Mouse (Mus musculus) common myeloid progenitor, adult 5-6 weeks (primary cell): ENCODE data around the gene Dnah11. TPM values are rescaled to one million over a fixed set of nuclear protein-coding genes. Genes with fewer than 3 reads are reported as not detected.

Source experiments
- ATAC-seq: replicated peaks from 2 replicates; pipeline ENCODE4 v1.8.0; 2016; ENCODE audit warnings: low read depth, mild to moderate bottlenecking, moderate TSS enrichment, inconsistent platforms; ENCODE audit not compliant: poor library complexity, severe bottlenecking
- total RNA-seq: library from RNA; stranded (forward); fragments of 200-1000, 187-1606 nt; gene quantifications from 2 replicates; pipeline ENCODE4 v1.2.3, GENCODE M21; 2017

The Dnah11 gene
- total RNA-seq, 1 experiment from 2014 or later: 0.32 TPM

DNA sequence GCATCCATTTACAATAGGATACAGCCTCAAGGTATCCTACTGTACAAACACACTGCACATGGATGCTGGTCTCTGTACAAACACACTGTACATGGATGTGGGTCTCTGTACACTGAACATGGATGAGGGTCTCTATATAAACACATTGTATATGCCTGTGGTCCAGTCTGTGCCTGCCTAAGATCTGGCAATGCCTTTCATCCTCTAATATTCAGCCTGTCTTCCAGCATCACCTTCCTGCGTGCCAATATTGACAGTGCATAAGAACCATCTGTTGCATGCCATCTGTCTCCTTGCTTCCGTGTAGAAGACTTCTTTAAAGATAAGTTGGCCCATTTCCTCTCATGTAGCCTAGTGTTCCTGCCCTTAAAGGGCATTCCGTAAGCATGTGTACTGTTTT lies 100.6 kb downstream of the Dnah11 start:
- ATAC-seq: no peak

DNA sequence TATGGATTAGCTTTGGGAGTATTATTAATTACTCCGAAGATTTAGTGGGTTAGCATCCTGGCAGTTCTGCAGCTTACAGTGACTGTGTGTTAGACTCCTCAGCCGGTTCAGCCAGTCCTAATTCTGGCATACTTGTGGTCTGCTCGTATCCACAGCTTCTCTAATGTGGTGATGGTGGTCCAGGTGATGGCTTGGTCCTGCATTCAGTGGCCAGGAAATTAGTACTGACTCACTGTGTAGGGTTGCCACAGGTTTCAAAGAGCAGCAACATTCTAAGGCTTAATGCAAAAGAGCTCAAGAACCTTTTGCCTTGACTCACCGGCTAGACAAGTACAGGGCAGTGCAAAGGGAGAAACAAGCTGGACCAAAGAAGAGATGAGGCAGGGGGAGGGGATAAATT lies 103.9 kb downstream of the Dnah11 start:
- no peak for ATAC-seq

- no peak for ATAC-seq
These were observed 113.6 kb downstream of the Dnah11 start for GRCm38 (mm10) chr12:118085291-118085690.

DNA sequence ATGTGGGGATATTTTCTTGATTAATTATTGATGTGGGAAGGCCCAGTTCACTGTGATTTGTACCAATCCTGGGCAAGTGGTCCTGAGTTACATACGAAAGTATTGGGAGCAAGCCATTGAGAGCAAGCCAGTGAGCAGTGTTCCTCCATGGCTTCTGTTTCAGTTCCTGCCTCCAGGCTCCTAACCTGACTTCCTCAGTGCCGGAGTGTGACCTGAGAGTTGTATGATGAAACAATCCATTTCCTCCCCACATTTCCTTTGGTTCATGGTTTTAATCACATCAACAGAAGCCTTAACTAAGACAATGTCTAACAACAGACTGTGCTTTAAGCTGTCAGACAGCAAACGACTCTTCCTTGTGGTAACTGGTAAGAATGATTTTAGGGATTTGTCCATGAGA lies 114.0 kb downstream of the Dnah11 start:
- ATAC-seq: peak; percentile 39

- no peak for ATAC-seq
These were observed 114.7 kb downstream of the Dnah11 start for GRCm38 (mm10) chr12:118084134-118084533.

- no peak for ATAC-seq
These were observed 118.4 kb downstream of the Dnah11 start for GRCm38 (mm10) chr12:118080441-118080840.

DNA sequence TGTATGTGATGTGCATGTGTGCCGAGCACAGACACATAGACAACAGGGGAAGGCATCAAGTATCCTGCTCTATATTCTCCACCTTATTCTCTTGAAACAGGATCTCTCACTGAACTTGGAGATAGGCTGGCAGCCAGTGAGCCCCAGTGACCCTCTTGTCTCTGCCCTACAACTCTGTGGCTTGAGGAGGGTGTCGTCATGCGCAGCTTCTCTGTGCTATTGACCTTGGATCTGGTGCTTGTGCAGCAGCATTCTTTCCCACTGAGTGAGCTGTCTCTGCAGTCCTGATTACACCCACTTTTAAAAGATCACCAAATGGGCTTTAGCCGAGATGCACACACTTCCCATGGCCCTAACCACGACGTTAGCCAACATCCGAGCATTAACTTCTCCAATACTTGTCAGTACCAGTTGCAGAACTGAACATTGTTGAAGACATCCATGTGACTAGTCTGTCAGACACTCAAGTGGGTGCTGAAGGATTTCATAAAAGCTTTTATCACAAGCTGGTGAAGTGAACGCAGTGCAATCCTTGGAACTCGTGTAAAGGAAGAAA lies 120.3 kb downstream of the Dnah11 start:
- peak; percentile 58 for ATAC-seq

DNA sequence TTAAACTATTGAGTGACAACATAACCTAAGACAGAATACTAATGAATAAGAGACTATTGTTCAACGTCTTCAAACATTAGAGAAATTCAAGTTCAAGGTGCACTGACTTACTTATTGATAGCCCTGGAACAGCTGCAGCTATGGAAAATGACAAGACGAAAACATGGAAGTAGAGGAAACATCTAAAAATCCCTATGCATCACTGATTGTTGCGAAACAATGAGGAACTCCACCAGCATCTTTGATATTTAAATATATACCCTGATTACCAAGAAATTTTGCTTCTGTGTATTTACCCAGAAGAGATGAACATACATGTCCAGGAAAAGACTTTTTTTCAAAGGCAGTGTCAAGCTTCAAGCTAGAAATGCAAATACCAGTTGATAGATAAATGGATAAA lies 122.0 kb downstream of the Dnah11 start:
- ATAC-seq: no peak

GRCm38 (mm10) chr12:118072181-118072872 lies 126.5 kb downstream of the Dnah11 start:
- no peak for ATAC-seq

DNA sequence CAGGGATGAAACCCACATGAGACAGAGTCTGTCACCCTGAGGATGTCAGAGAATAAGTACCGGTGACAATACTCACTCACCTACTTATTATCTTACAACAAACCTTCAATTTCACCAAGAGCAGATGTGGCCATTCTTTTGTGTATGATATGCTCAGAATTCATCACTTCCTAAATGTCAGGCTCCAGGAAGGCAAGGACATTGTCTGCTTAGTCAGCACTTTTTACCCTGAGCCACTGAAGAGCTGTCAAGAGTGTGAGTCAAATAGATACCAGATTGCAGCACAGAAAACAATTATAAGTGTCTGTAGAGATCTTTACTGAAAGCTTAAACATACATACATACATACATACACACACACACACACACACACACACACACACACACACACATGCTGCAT lies 127.2 kb downstream of the Dnah11 start:
- ATAC-seq: no peak

GRCm38 (mm10) chr12:118068785-118069184 lies 130.1 kb downstream of the Dnah11 start:
- peak; percentile 71 for ATAC-seq

DNA sequence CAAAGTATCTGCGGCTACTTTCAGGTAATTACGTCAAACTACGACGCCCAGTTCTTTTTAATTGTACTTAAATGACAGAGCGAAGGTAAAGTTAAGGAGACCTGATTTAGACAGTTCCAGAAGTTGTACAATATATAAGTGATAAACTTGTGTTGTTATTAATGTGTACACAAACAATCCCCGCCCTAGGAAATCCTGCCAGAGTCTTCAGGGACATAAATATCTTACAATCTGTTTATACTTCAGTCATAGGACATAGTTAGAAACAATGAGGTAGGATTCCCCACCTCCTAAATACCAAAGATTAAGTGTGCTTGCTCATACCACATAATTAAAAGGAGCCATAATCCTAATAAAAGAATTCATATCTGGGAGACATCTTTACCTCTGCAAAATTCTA lies 136.5 kb downstream of the Dnah11 start:
- ATAC-seq: no peak

DNA sequence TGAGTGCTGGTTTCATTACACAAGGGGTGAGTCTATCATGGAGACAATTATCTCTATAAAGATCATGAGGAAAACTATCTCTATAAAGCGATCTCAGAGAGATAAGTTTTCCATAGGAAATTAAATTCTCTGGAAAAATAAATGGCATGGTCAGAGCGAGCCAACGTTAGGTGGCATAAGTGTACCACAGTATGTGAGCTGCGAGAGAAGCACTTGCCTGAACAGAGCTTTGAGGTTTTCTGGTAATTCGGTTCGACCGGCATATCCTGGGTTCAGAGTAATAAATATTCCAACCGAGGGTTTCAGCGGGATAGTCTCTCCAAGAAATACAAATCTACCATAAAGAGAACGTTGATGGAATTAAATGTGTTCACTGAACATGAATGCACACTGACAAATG lies 142.0 kb downstream of the Dnah11 start:
- ATAC-seq: no peak

DNA sequence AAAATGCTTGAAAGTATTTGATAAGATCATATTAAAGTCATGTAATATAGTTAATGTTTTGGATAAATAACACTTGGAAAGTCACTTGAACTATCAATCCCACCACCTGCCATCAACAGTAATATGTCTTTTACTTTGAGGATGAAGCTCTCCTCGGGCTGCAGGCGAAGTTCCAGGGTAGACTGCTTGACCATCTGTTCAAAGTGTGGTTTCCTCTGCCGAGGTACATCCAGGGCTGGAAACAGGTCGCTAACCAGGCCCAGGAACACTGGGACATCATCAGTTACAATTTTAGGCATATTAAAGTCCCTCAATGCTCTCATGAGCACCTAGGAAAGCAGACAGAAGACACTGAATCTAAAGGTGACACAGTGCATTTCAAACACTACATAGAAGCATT lies 153.5 kb downstream of the Dnah11 start:
- no peak for ATAC-seq

DNA sequence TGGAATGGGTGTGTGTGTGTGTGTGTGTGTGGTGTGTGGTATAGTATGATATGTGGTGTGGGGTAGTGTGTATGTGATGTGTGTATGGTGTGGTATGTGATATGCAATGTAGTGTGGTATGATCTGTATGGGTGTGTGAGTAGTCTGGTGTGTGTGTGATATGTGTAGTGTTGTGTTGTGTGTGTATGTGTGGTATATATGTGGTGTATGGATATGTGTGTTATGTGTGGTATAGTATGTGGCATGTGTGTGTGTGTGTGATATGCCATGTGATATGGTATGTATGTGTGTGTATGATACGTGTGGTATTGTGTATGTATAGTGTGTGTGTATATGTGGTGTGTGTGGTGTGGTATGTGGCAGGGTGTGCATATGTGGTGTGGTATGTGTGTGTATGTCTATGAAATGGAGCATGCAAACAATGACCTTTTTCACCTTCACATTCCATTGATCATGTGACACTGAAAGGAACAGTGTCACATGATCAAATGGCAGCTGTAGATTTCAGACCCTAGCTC lies 155.7 kb downstream of the Dnah11 start:
- ATAC-seq: no peak

GRCm38 (mm10) chr12:118042196-118042595 lies 156.6 kb downstream of the Dnah11 start:
- ATAC-seq: no peak

- no peak for ATAC-seq
These were observed 163.9 kb downstream of the Dnah11 start for GRCm38 (mm10) chr12:118034990-118035389.

- no peak for ATAC-seq
These were observed 173.1 kb downstream of the Dnah11 start for GRCm38 (mm10) chr12:118025771-118026170.

- ATAC-seq: peak; percentile 82
These were observed 179.9 kb downstream of the Dnah11 start for GRCm38 (mm10) chr12:118018936-118019335.

DNA sequence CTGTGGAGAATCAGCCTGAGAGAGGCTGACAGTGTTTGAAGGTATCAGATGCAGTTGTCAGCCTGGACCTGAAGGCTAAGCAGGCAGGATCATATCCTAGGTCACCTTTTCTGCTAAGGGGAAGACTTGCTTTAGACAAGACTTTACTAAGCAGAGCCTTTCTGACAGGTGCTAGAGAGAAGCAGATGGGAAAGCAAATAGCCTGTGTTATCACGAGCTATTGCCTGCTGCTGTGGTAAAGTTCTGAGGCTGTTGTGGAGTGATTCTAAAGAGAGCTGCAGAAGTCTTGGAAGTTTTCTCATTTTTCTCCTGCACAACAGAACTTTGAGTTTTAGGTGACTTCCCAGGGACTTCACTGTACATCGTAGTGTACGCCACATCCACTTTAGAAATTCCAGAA lies 185.0 kb downstream of the Dnah11 start:
- ATAC-seq: no peak

GRCm38 (mm10) chr12:118011921-118012320 lies 186.9 kb downstream of the Dnah11 start:
- no peak for ATAC-seq

- ATAC-seq: peak; percentile 67
These were observed 203.9 kb downstream of the Dnah11 start for GRCm38 (mm10) chr12:117994938-117995337.
